9 mouse cellular contexts compared by ENCODE assay signal in genomic region chr10:3365671-3366035, GRCm38 (mm10). TPM values are rescaled to one million over a fixed set of nuclear protein-coding genes. Genes with fewer than 3 reads are reported as not detected.
DNase-seq lines count a peak whose midpoint lies in the region; ATAC-seq and TF ChIP-seq lines count a peak whose summit lies in the region.
"Had no signal": no experiment of that assay in that cellular context is flagged by ENCODE, and none has a peak within 500 bp of the region (broad histone marks: within the 10 kb centered on the region; RNA-seq: fewer than 3 reads in every experiment).

No protein-coding gene starts in this region.

- peak overlapping the region; percentile 96 for H3K4me2 ChIP-seq in embryonic facial prominence, embryonic 14.5 days (ENCODE audit: low read depth, low read length)
- peak overlapping the region; percentile 76 for H3K4me2 ChIP-seq in hindbrain, postnatal 0 days (ENCODE audit: low read depth, low read length)
- H3K4me2 ChIP-seq in myocyte (ENCODE audit: low read depth): peak overlapping the region; percentile 60

- DNase-seq in layer of hippocampus, adult 2 months (ENCODE audit: low spot score in 2 of 2): peak in 1 of 2 experiments; percentile 3
- no peak for DNase-seq in layer of hippocampus, adult 11-12 months (ENCODE audit: low spot score)
- DNase-seq in embryonic facial prominence, embryonic 14.5 days (ENCODE audit: low spot score): peak; percentile 6
- peak; percentile 62 for DNase-seq in hindbrain, postnatal 0 days (ENCODE audit: low spot score)
- no peak for DNase-seq in T-cell, adult 2 months (ENCODE audit: low spot score)
- DNase-seq in thymus, postnatal 14 days: no peak
- DNase-seq in spleen, postnatal 36 days (ENCODE audit: low spot score in 2 of 2): no peak

- H3K9me3 ChIP-seq in embryonic facial prominence, embryonic 14.5 days (ENCODE audit: control insufficient read depth, low read length): no peaks in the 10 kb centered on the region
- no peaks in the 10 kb centered on the region for H3K9me3 ChIP-seq in hindbrain, postnatal 0 days (ENCODE audit: low read length)

- WGBS in embryonic facial prominence, embryonic 14.5 days: 16% methylated on average over 5 of the region's 5 CpGs
- 12% methylated on average over 5 of the region's 5 CpGs for WGBS in hindbrain, postnatal 0 days

- TF ChIP-seq CTCF in layer of hippocampus, adult 2 months (conservative IDR thresholded peaks at IDR 0.05): no peak
- TF ChIP-seq CTCF in hindbrain, postnatal 0 days (IDR thresholded peaks at IDR 0.05; ENCODE audit: low read depth): no peak

- H3K4me1 ChIP-seq in embryonic facial prominence, embryonic 14.5 days (ENCODE audit: control insufficient read depth, insufficient read depth, low read length): peaks cover 12% of the 10 kb centered on the region; the same call in 1 of the 2 replicates
- H3K4me1 ChIP-seq in hindbrain, postnatal 0 days (ENCODE audit: insufficient read depth, low read length): peaks cover 9% of the 10 kb centered on the region; the same call in 1 of the 2 replicates

- no peak overlapping the region for H3K9ac ChIP-seq in embryonic facial prominence, embryonic 14.5 days (ENCODE audit: low read depth, low read length)
- H3K9ac ChIP-seq in hindbrain, postnatal 0 days (replicated peaks; ENCODE audit: low read length): peak overlapping the region; percentile 85; the same call in 1 of the 2 replicates

- no peak overlapping the region for H3ac ChIP-seq in myocyte (ENCODE audit: control insufficient read depth, insufficient read length)

- peaks cover 33% of the 10 kb centered on the region for H3K27me3 ChIP-seq in embryonic facial prominence, embryonic 14.5 days (replicated peaks; ENCODE audit: control insufficient read depth, insufficient read depth, low read length)
- H3K27me3 ChIP-seq in hindbrain, postnatal 0 days (ENCODE audit: insufficient read depth, low read length): no peaks in the 10 kb centered on the region
- H3K27me3 ChIP-seq in myocyte (ENCODE audit: control insufficient read depth, insufficient read depth, insufficient read length): no peaks in the 10 kb centered on the region

- peak overlapping the region; percentile 92 for H3K27ac ChIP-seq in layer of hippocampus, adult 2 months
- no peak overlapping the region for H3K27ac ChIP-seq in embryonic facial prominence, embryonic 14.5 days (replicated peaks; ENCODE audit: low read depth, low read length)
- peak overlapping the region; percentile 92 for H3K27ac ChIP-seq in hindbrain, postnatal 0 days

- ATAC-seq in embryonic facial prominence, embryonic 14.5 days (ENCODE audit: low read depth): no peak
- ATAC-seq in hindbrain, postnatal 0 days: peak; percentile 19

- H3K79me2 ChIP-seq in myocyte (ENCODE audit: control insufficient read depth, insufficient read depth): no peaks in the 10 kb centered on the region

- no peak for TF ChIP-seq POLR2A in myocyte (IDR thresholded peaks at IDR 0.05; ENCODE audit: insufficient read length, low read depth)

- H3K4me3 ChIP-seq in layer of hippocampus, adult 2 months: peak overlapping the region; percentile 77
- H3K4me3 ChIP-seq in embryonic facial prominence, embryonic 14.5 days (ENCODE audit: low read depth, low read length): peak overlapping the region; percentile 62
- peak overlapping the region; percentile 89 for H3K4me3 ChIP-seq in hindbrain, postnatal 0 days (ENCODE audit: low read length)
- peak overlapping the region; percentile 22 for H3K4me3 ChIP-seq in myocyte

- H3K36me3 ChIP-seq in embryonic facial prominence, embryonic 14.5 days (ENCODE audit: control insufficient read depth, insufficient read depth, low read length): no peaks in the 10 kb centered on the region
- no peaks in the 10 kb centered on the region for H3K36me3 ChIP-seq in hindbrain, postnatal 0 days (ENCODE audit: insufficient read depth, low read length)
- no peaks in the 10 kb centered on the region for H3K36me3 ChIP-seq in myocyte (ENCODE audit: control insufficient read depth, insufficient read depth)

TF ChIP-seq in myocyte, 11 proteins besides CTCF, POLR2A, EP300 and RAD21:
- no peak for TF ChIP-seq USF1 (IDR thresholded peaks at IDR 0.05; ENCODE audit: low read depth)
- TF ChIP-seq REST (IDR thresholded peaks at IDR 0.05; ENCODE audit: insufficient read depth, insufficient read length): no peak
- no peak for TF ChIP-seq MYOG (IDR thresholded peaks at IDR 0.05; ENCODE audit: control insufficient read depth in 1 of 3, insufficient read depth in 1 of 3, insufficient read length in 2 of 3, low read depth in 2 of 3)
- no peak for TF ChIP-seq SRF (IDR thresholded peaks at IDR 0.05; ENCODE audit: control insufficient read depth, insufficient read length, low read depth)
- no peak for TF ChIP-seq CEBPB (IDR thresholded peaks at IDR 0.05; ENCODE audit: insufficient read depth, poor library complexity, severe bottlenecking)
- TF ChIP-seq TCF12 (IDR thresholded peaks at IDR 0.05; ENCODE audit: insufficient read depth, poor library complexity, severe bottlenecking): no peak
- no peak for TF ChIP-seq MYOD1 (IDR thresholded peaks at IDR 0.05; ENCODE audit: control insufficient read depth in 1 of 3, insufficient read length in 2 of 3, low read depth in 2 of 3)
- no peak for TF ChIP-seq E2F4 (IDR thresholded peaks at IDR 0.05; ENCODE audit: insufficient read depth)
- TF ChIP-seq TCF3 (IDR thresholded peaks at IDR 0.05; ENCODE audit: insufficient read length, low read depth): no peak
- no peak for TF ChIP-seq POLR2AphosphoS2 (IDR thresholded peaks at IDR 0.05; ENCODE audit: insufficient read length, low read depth)
- TF ChIP-seq MAX (IDR thresholded peaks at IDR 0.05; ENCODE audit: low read depth): no peak

RNA-seq across cellular contexts. Expression of gene Ppp1r14c, which starts 0.2 kb away (rescaled TPM):
- 10 to 100 TPM; 19.9 to 20.0 TPM for total RNA-seq in layer of hippocampus, adult 2 months (2021)
- polyA plus RNA-seq in embryonic facial prominence, embryonic 14.5 days (2014; fragmentation: Nextera tagmentation; extraction: Ambion mirVana): 20.1 and 29.2 TPM in 2 replicates
- total RNA-seq in hindbrain, postnatal 0 days (2014; rRNA removed): 73.1 and 83.1 TPM in 2 replicates
- 93.7 and 101 TPM in 2 replicates for polyA plus RNA-seq in hindbrain, postnatal 0 days (2015; fragmentation: Nextera tagmentation; extraction: Ambion mirVana)
- 5.0 TPM for polyA plus RNA-seq in myocyte (2012; fragmentation: generic; extraction: Trizol)
- total RNA-seq: megakaryocyte-erythroid progenitor cell, adult 5-6 weeks had no signal

Comparison
In these comparisons a context has a peak if more than half of its experiments do, and no peak if none do; other contexts are left out.
1. DNase-seq: peak in embryonic facial prominence, embryonic 14.5 days (single experiment) and hindbrain, postnatal 0 days (single experiment); none in layer of hippocampus, adult 11-12 months (single experiment), T-cell, adult 2 months (single experiment), thymus, postnatal 14 days (single experiment) and spleen, postnatal 36 days (0 of 2).
2. H3K4me3 ChIP-seq: peak in every context shown above with its lines; median percentile 89 in hindbrain, postnatal 0 days; 77 in layer of hippocampus, adult 2 months; 62 in embryonic facial prominence, embryonic 14.5 days; 22 in myocyte.
3. Peak in every context shown above with its lines, with median percentiles within 50 percentile points of each other: H3K4me2 ChIP-seq.